Mouse (Mus musculus) hindbrain, embryonic 10.5 days (tissue): ENCODE data around the gene Osbpl2. TPM values are rescaled to one million over a fixed set of nuclear protein-coding genes. Genes with fewer than 3 reads are reported as not detected.

ENCODE experiments used
- DNase-seq: peaks from one replicate; pipeline ENCODE4 v3.0.0-alpha.2; 2017; ENCODE audit warnings: low spot score
- H3K27ac ChIP-seq: fragments of 300-500 bp; sonication (generic); 2 replicates; pipeline ENCODE4 v1.5.1; 2016; ENCODE audit warnings: mild to moderate bottlenecking, moderate library complexity
- H3K27me3 ChIP-seq: fragments of 300-500 bp; sonication (generic); 2 replicates; pipeline ENCODE4 v1.6.1; 2016; ENCODE audit warnings: mild to moderate bottlenecking; ENCODE audit not compliant: poor library complexity, insufficient read depth, severe bottlenecking
- H3K36me3 ChIP-seq: fragments of 300-500 bp; sonication (generic); 2 replicates; pipeline ENCODE4 v1.6.1; 2016; ENCODE audit warnings: mild to moderate bottlenecking, moderate library complexity
- H3K4me1 ChIP-seq: fragments of 300-500 bp; sonication (generic); replicated peaks from 2 replicates; pipeline ENCODE4 v1.6.1; 2016; ENCODE audit warnings: mild to moderate bottlenecking
- H3K4me3 ChIP-seq: fragments of 300-500 bp; sonication (generic); 2 replicates; pipeline ENCODE4 v1.5.1; 2016; ENCODE audit warnings: mild to moderate bottlenecking, moderate library complexity
- H3K9me3 ChIP-seq: fragments of 300-500 bp; sonication (generic); 2 replicates; pipeline ENCODE4 v1.6.1; 2016; ENCODE audit warnings: mild to moderate bottlenecking, moderate library complexity
- WGBS: fragments of 180-500 bp; shearing (Covaris S2); methylation state at CpG from one replicate; pipeline ENCODE4 v1.1.7; 2016; 5-methylcytosine and 5-hydroxymethylcytosine counted together
- polyA plus RNA-seq: library from polyadenylated mRNA; unstranded; fragments of >200 nt; fragmentation: Nextera tagmentation; extraction: Ambion mirVana; gene quantifications from 2 replicates; pipeline ENCODE4 v1.2.1, GENCODE M21; 2016

Osbpl2 gene
- polyA plus RNA-seq, 1 experiment from 2014 or later = 42.2 TPM

GRCm38 (mm10) chr2:180113909-180114890 is 4.9 kb upstream of the Osbpl2 start:
- no peak for DNase-seq
- Histone ChIP-seq H3K4me3 (no peak overlapping the region), H3K36me3 (no peaks in the 10 kb centered on the region), H3K27me3 (0 out of 2 replicates have a peak, but pooled peaks cover 6% of the 10 kb centered on the region), H3K4me1 (peaks cover 60% of the 10 kb centered on the region), H3K27ac (peak overlapping the region; percentile 4), H3K9me3 (no peaks in the 10 kb centered on the region)
- 65% methylated on average over 17 of the region's 17 CpGs for WGBS

- H3K27me3 ChIP-seq = 0 out of 2 replicates have a peak, but pooled peaks cover 6% of the 10 kb centered on the region
- H3K4me1 ChIP-seq = peaks cover 64% of the 10 kb centered on the region
- H3K4me3 ChIP-seq = no peak overlapping the region
- no peaks in the 10 kb centered on the region for H3K9me3 ChIP-seq
- no peaks in the 10 kb centered on the region for H3K36me3 ChIP-seq
- WGBS = 58% methylated on average over 6 of the region's 6 CpGs
- peak overlapping the region; percentile 93 for H3K27ac ChIP-seq
- DNase-seq = no peak
Observed at GRCm38 (mm10) chr2:180115279-180115678, 3.8 kb upstream of the Osbpl2 start.

GRCm38 (mm10) chr2:180116081-180116493 is 3.0 kb upstream of the Osbpl2 start:
- no peak for DNase-seq
- Histone ChIP-seq H3K4me3 (no peak overlapping the region), H3K9me3 (no peaks in the 10 kb centered on the region), H3K4me1 (peaks cover 64% of the 10 kb centered on the region), H3K27ac (peak overlapping the region; percentile 93), H3K36me3 (no peaks in the 10 kb centered on the region), H3K27me3 (0 out of 2 replicates have a peak, but pooled peaks cover 6% of the 10 kb centered on the region)
- WGBS = 80% methylated on average over 10 of the region's 10 CpGs

- H3K27ac ChIP-seq = peak overlapping the region; percentile 93
- peak overlapping the region; percentile 95 for H3K4me3 ChIP-seq
- WGBS = 75% methylated on average over 8 of the region's 8 CpGs
- no peak for DNase-seq
- no peaks in the 10 kb centered on the region for H3K9me3 ChIP-seq
- 0 out of 2 replicates have a peak, but pooled peaks cover 6% of the 10 kb centered on the region for H3K27me3 ChIP-seq
- H3K36me3 ChIP-seq = no peaks in the 10 kb centered on the region
- peaks cover 64% of the 10 kb centered on the region for H3K4me1 ChIP-seq
Observed at GRCm38 (mm10) chr2:180116741-180117484, 2.2 kb upstream of the Osbpl2 start.

GRCm38 (mm10) chr2:180117485-180118194 is 1.5 kb upstream of the Osbpl2 start:
- H3K27me3 ChIP-seq = 0 out of 2 replicates have a peak, but pooled peaks cover 6% of the 10 kb centered on the region
- peak overlapping the region; percentile 95 for H3K4me3 ChIP-seq
- peak overlapping the region; percentile 93 for H3K27ac ChIP-seq
- peaks cover 64% of the 10 kb centered on the region for H3K4me1 ChIP-seq
- no peaks in the 10 kb centered on the region for H3K36me3 ChIP-seq
- peak; percentile 87 for DNase-seq
- no peaks in the 10 kb centered on the region for H3K9me3 ChIP-seq
- 8% methylated on average over 13 of the region's 13 CpGs for WGBS

- Histone ChIP-seq H3K9me3 (no peaks in the 10 kb centered on the region), H3K27me3 (0 out of 2 replicates have a peak, but pooled peaks cover 6% of the 10 kb centered on the region), H3K27ac (peak overlapping the region; percentile 93), H3K4me1 (peaks cover 56% of the 10 kb centered on the region), H3K4me3 (peak overlapping the region; percentile 95), H3K36me3 (peaks cover 15% of the 10 kb centered on the region)
- under 1% methylated on average over 68 of the region's 68 CpGs for WGBS
- no peak for DNase-seq
Observed at GRCm38 (mm10) chr2:180119439-180120291, 559 bp downstream of the Osbpl2 start.

GRCm38 (mm10) chr2:180120292-180120761 is 1.2 kb downstream of the Osbpl2 start:
- Histone ChIP-seq H3K27ac (no peak overlapping the region), H3K36me3 (peaks cover 15% of the 10 kb centered on the region), H3K9me3 (no peaks in the 10 kb centered on the region), H3K4me1 (peaks cover 52% of the 10 kb centered on the region), H3K27me3 (0 out of 2 replicates have a peak, but pooled peaks cover 4% of the 10 kb centered on the region), H3K4me3 (peak overlapping the region; percentile 95)
- WGBS = 80% methylated on average over 5 of the region's 5 CpGs
- DNase-seq = no peak

- H3K27me3 ChIP-seq = no peaks in the 10 kb centered on the region
- H3K4me1 ChIP-seq = peaks cover 42% of the 10 kb centered on the region
- DNase-seq = no peak
- 83% methylated on average over 2 of the region's 2 CpGs for WGBS
- H3K4me3 ChIP-seq = no peak overlapping the region
- no peak overlapping the region for H3K27ac ChIP-seq
- peaks cover 15% of the 10 kb centered on the region for H3K36me3 ChIP-seq
- no peaks in the 10 kb centered on the region for H3K9me3 ChIP-seq
Observed at GRCm38 (mm10) chr2:180124192-180124591, 5.1 kb downstream of the Osbpl2 start.

GRCm38 (mm10) chr2:180126195-180126594 is 7.1 kb downstream of the Osbpl2 start:
- Histone ChIP-seq H3K27me3 (no peaks in the 10 kb centered on the region), H3K4me3 (no peak overlapping the region), H3K4me1 (peaks cover 31% of the 10 kb centered on the region), H3K9me3 (no peaks in the 10 kb centered on the region), H3K36me3 (peaks cover 15% of the 10 kb centered on the region), H3K27ac (peak overlapping the region; percentile 64)
- 24% methylated on average over 4 of the region's 4 CpGs for WGBS
- no peak for DNase-seq

GRCm38 (mm10) chr2:180127675-180128074 is 8.6 kb downstream of the Osbpl2 start:
- 67% methylated on average over 1 of the region's 1 CpGs for WGBS
- Histone ChIP-seq H3K27ac (peak overlapping the region; percentile 16; the same call in 1 of the 2 replicates), H3K36me3 (peaks cover 15% of the 10 kb centered on the region)

GRCm38 (mm10) chr2:180133231-180133630 is 14.1 kb downstream of the Osbpl2 start:
- 95% methylated on average over 4 of the region's 4 CpGs for WGBS
- H3K27ac ChIP-seq = no peak overlapping the region

More at GRCm38 (mm10) chr2:180127675-180128074, 8.6 kb downstream of the Osbpl2 start:
- Histone ChIP-seq H3K4me3 (no peak overlapping the region), H3K9me3 (no peaks in the 10 kb centered on the region), H3K27me3 (no peaks in the 10 kb centered on the region), H3K4me1 (peaks cover 31% of the 10 kb centered on the region)
- DNase-seq = no peak

More at GRCm38 (mm10) chr2:180133231-180133630, 14.1 kb downstream of the Osbpl2 start:
- Histone ChIP-seq H3K4me3 (no peak overlapping the region), H3K36me3 (peaks cover 8% of the 10 kb centered on the region; the same call in 1 of the 2 replicates), H3K4me1 (no peaks in the 10 kb centered on the region), H3K9me3 (no peaks in the 10 kb centered on the region), H3K27me3 (no peaks in the 10 kb centered on the region)
- DNase-seq = no peak
